Mouse (Mus musculus) neural tube, embryonic 11.5 days (tissue): ENCODE data around the gene Tmem52b. TPM values are rescaled to one million over a fixed set of nuclear protein-coding genes. Genes with fewer than 3 reads are reported as not detected.
A peak's percentile ranks its signal among the peaks of the same experiment; 100 is the strongest.

Source experiments
- ATAC-seq: fragments of 200-750 bp; cut with Nextera tagmentation; 2 replicates; pipeline ENCODE4 v1.8.0; 2017; ENCODE audit warnings: moderate number of reproducible peaks, mild to moderate bottlenecking, moderate TSS enrichment, moderate library complexity; ENCODE audit not compliant: insufficient read depth, low FRiP score, low TSS enrichment
- DNase-seq: peaks from one replicate; pipeline ENCODE4 v3.0.0-alpha.2; 2015; ENCODE audit warnings: low spot score
- H3K27ac ChIP-seq: fragments of 300-500 bp; sonication (generic); 2 replicates; pipeline ENCODE4 v1.5.1; 2014; ENCODE audit warnings: low read depth, mild to moderate bottlenecking, low read length
- H3K27me3 ChIP-seq: fragments of 300-500 bp; sonication (generic); 2 replicates; pipeline ENCODE4 v1.6.1; 2014; ENCODE audit warnings: mild to moderate bottlenecking, low read length, mixed read lengths; ENCODE audit not compliant: control insufficient read depth, insufficient read depth
- H3K36me3 ChIP-seq: fragments of 300-500 bp; sonication (generic); 2 replicates; pipeline ENCODE4 v1.6.1; 2014; ENCODE audit warnings: mild to moderate bottlenecking, low read length, moderate library complexity, mixed read lengths; ENCODE audit not compliant: control insufficient read depth, insufficient read depth
- H3K4me1 ChIP-seq: fragments of 300-500 bp; sonication (generic); 2 replicates; pipeline ENCODE4 v1.6.1; 2014; ENCODE audit warnings: low read length, mixed read lengths; ENCODE audit not compliant: control insufficient read depth, insufficient read depth
- H3K4me2 ChIP-seq: fragments of 300-500 bp; sonication (generic); 2 replicates; pipeline ENCODE4 v1.6.1; 2014; ENCODE audit warnings: low read depth, mild to moderate bottlenecking, moderate library complexity
- H3K4me3 ChIP-seq: fragments of 300-500 bp; sonication (generic); 2 replicates; pipeline ENCODE4 v1.5.1; 2014; ENCODE audit warnings: low read depth, low read length
- H3K9ac ChIP-seq: fragments of 300-500 bp; sonication (generic); 2 replicates; pipeline ENCODE4 v1.6.1; 2014; ENCODE audit warnings: mild to moderate bottlenecking, low read length
- H3K9me3 ChIP-seq: fragments of 300-500 bp; sonication (generic); 2 replicates; pipeline ENCODE4 v1.6.1; 2016; ENCODE audit warnings: low read length; ENCODE audit not compliant: control insufficient read depth
- WGBS: fragments of 180-500 bp; shearing (Covaris S2); extraction: QIAGEN DNeasy Blood & Tissue Kit; methylation state at CpG from one replicate; pipeline ENCODE4 v1.1.7; 2014; 5-methylcytosine and 5-hydroxymethylcytosine counted together
- polyA plus RNA-seq: library from polyadenylated mRNA; unstranded; fragments of >200 nt; fragmentation: Nextera tagmentation; extraction: Ambion mirVana; gene quantifications from 2 replicates; pipeline ENCODE4 v1.2.1, GENCODE M21; 2014

The Tmem52b gene
- polyA plus RNA-seq, 1 experiment from 2014 or later = not detected

GRCm38 (mm10) chr6:129526069-129526468, 13.7 kb downstream of the Tmem52b start:
- ATAC-seq (no peak), DNase-seq (no peak)
- Histone ChIP-seq H3K27ac (no peak overlapping the region), H3K4me3 (no peak overlapping the region), H3K27me3 (no peaks in the 10 kb centered on the region), H3K9me3 (no peaks in the 10 kb centered on the region), H3K4me1 (no peaks in the 10 kb centered on the region), H3K4me2 (no peak overlapping the region), H3K9ac (no peak overlapping the region), H3K36me3 (no peaks in the 10 kb centered on the region)

GRCm38 (mm10) chr6:129527416-129527815, 15.1 kb downstream of the Tmem52b start:
- Histone ChIP-seq H3K4me1 (0 out of 2 replicates have a peak, but pooled peaks cover under 1% of the 10 kb centered on the region), H3K27ac (no peak overlapping the region), H3K9me3 (no peaks in the 10 kb centered on the region), H3K9ac (no peak overlapping the region), H3K36me3 (no peaks in the 10 kb centered on the region), H3K4me3 (no peak overlapping the region), H3K27me3 (no peaks in the 10 kb centered on the region), H3K4me2 (no peak overlapping the region)
- DNase-seq (no peak), ATAC-seq (no peak)
- WGBS = 94% methylated on average over 2 of the region's 2 CpGs

- DNase-seq (no peak), ATAC-seq (no peak)
- 85% methylated on average over 1 of the region's 1 CpGs for WGBS
Observed at GRCm38 (mm10) chr6:129529605-129530004, 17.2 kb downstream of the Tmem52b start.

GRCm38 (mm10) chr6:129530261-129530660, 17.9 kb downstream of the Tmem52b start:
- Histone ChIP-seq H3K4me1 (0 out of 2 replicates have a peak, but pooled peaks cover 3% of the 10 kb centered on the region), H3K9me3 (no peaks in the 10 kb centered on the region), H3K4me3 (no peak overlapping the region), H3K9ac (no peak overlapping the region), H3K27ac (no peak overlapping the region), H3K36me3 (no peaks in the 10 kb centered on the region), H3K4me2 (no peak overlapping the region), H3K27me3 (no peaks in the 10 kb centered on the region)
- no peak for ATAC-seq
- no peak for DNase-seq

More at GRCm38 (mm10) chr6:129529605-129530004, 17.2 kb downstream of the Tmem52b start:
- 0 out of 2 replicates have a peak, but pooled peaks cover 3% of the 10 kb centered on the region for H3K4me1 ChIP-seq
- H3K4me2 ChIP-seq = no peak overlapping the region
- no peaks in the 10 kb centered on the region for H3K36me3 ChIP-seq
- no peak overlapping the region for H3K9ac ChIP-seq
- H3K9me3 ChIP-seq = no peaks in the 10 kb centered on the region
- H3K27me3 ChIP-seq = no peaks in the 10 kb centered on the region
- H3K27ac ChIP-seq = no peak overlapping the region
- no peak overlapping the region for H3K4me3 ChIP-seq

GRCm38 (mm10) chr6:129532556-129532941, 20.2 kb downstream of the Tmem52b start:
- H3K27ac ChIP-seq = no peak overlapping the region

GRCm38 (mm10) chr6:129532942-129533860, 20.8 kb downstream of the Tmem52b start, which contains the start of gene Gabarapl1:
Gene Gabarapl1, plus strand, starts transcription at chr6:129533160.
- WGBS = under 1% methylated on average over 55 of the region's 55 CpGs
- H3K9ac ChIP-seq = peak within 1 kb of the TSS; percentile 78
- H3K4me3 ChIP-seq = peak within 1 kb of the TSS; percentile 81
- H3K4me2 ChIP-seq = peak within 1 kb of the TSS; percentile 62
- ATAC-seq (peak; percentile 81), DNase-seq (peak; percentile 85)
- H3K4me1 ChIP-seq = 0 out of 2 replicates have a peak, but pooled peaks cover 3% of the 10 kb centered on the region
- H3K9me3 ChIP-seq = no peaks in the 10 kb centered on the region
- no peaks in the 10 kb centered on the region for H3K27me3 ChIP-seq
- H3K27ac ChIP-seq = peak within 1 kb of the TSS; percentile 39; the same call in 1 of the 2 replicates
- no peaks in the 10 kb centered on the region for H3K36me3 ChIP-seq

More at GRCm38 (mm10) chr6:129532556-129532941, 20.2 kb downstream of the Tmem52b start:
- 39% methylated on average over 7 of the region's 7 CpGs for WGBS
- Histone ChIP-seq H3K4me3 (peak overlapping the region; percentile 81), H3K4me2 (peak overlapping the region; percentile 62), H3K9ac (peak overlapping the region; percentile 78), H3K27me3 (no peaks in the 10 kb centered on the region), H3K4me1 (0 out of 2 replicates have a peak, but pooled peaks cover 3% of the 10 kb centered on the region), H3K9me3 (no peaks in the 10 kb centered on the region), H3K36me3 (no peaks in the 10 kb centered on the region)
- ATAC-seq (peak; percentile 37), DNase-seq (peak; percentile 47)

- Histone ChIP-seq H3K4me2 (peak overlapping the region; percentile 62), H3K27ac (no peak overlapping the region), H3K4me3 (peak overlapping the region; percentile 81), H3K4me1 (0 out of 2 replicates have a peak, but pooled peaks cover 3% of the 10 kb centered on the region), H3K27me3 (no peaks in the 10 kb centered on the region), H3K9me3 (no peaks in the 10 kb centered on the region), H3K9ac (peak overlapping the region; percentile 78), H3K36me3 (no peaks in the 10 kb centered on the region)
- ATAC-seq = peak; percentile 21; the same call in 1 of the 2 replicates
- 24% methylated on average over 9 of the region's 9 CpGs for WGBS
- DNase-seq = peak; percentile 21
Observed at GRCm38 (mm10) chr6:129534057-129534456, 21.7 kb downstream of the Tmem52b start.

GRCm38 (mm10) chr6:129534627-129535190, 22.4 kb downstream of the Tmem52b start:
- H3K9me3 ChIP-seq = no peaks in the 10 kb centered on the region
- H3K4me2 ChIP-seq = peak overlapping the region; percentile 62
- H3K4me3 ChIP-seq = peak overlapping the region; percentile 81
- 0 out of 2 replicates have a peak, but pooled peaks cover 3% of the 10 kb centered on the region for H3K4me1 ChIP-seq
- ATAC-seq (no peak), DNase-seq (peak; percentile 7)
- no peaks in the 10 kb centered on the region for H3K36me3 ChIP-seq
- H3K27ac ChIP-seq = no peak overlapping the region
- 69% methylated on average over 4 of the region's 4 CpGs for WGBS
- peak overlapping the region; percentile 8; the same call in 1 of the 2 replicates for H3K9ac ChIP-seq
- no peaks in the 10 kb centered on the region for H3K27me3 ChIP-seq
